Mouse (Mus musculus) urinary bladder, postnatal 36 days (tissue): ENCODE data around the gene Gmps.

Experiments
- DNase-seq, 2 experiments: peaks; one replicate each; pipeline ENCODE4 v3.0.0; 2022; ENCODE audit warnings: low spot score in 2 of 2, mixed read lengths in 1 of 2

The Gmps gene

DNA sequence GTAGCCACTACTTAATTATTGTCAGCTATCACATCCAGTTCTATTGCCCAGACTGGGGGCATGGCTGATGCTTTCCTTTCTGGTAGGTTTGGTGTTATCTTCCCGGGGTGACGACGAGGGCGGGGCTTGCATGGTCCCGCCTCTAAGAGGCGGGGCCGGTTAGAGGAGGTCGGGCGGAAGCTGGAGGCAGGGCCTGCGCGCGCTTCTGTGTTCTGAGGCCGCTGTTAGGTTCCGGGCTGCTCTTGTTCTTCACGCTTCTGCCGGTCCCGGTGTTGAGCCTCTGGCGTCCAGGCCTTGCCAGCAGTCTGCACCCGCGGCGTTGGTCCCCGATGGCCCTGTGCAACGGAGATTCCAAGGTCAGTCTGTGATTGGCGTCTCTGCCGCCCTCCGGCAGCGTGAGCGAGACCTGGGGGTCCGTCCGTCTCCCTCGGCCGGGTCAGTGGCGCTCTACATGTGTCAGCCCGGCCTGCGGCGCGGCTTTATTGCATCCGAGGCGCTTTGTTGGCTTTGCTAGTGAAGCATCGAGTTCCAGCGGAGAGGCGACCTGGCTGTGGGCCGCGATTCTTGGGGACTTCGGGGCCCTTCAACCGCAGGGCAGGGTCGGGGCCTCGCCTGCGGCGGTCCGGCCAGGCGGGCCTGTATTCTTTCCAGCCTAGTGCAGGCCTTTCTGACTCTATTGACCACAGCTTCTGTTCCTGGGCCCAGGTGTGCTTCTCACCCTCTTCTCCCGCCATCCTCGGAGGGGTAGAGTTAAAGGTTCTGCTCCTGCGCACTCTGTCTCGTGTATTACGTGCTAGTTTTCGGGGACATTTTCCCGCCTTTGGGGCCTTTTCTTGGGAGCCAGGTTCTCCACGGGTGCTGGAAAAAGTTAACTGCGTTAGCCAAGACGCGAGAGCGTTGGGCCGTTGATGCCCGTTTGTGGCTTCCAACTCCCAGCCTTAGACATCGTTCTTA, at the start of gene Gmps:
Gmps (plus strand) TSS at position 152 of the 954 bp plus-strand sequence.
- DNase-seq: peak; percentile 90 to 94

DNA sequence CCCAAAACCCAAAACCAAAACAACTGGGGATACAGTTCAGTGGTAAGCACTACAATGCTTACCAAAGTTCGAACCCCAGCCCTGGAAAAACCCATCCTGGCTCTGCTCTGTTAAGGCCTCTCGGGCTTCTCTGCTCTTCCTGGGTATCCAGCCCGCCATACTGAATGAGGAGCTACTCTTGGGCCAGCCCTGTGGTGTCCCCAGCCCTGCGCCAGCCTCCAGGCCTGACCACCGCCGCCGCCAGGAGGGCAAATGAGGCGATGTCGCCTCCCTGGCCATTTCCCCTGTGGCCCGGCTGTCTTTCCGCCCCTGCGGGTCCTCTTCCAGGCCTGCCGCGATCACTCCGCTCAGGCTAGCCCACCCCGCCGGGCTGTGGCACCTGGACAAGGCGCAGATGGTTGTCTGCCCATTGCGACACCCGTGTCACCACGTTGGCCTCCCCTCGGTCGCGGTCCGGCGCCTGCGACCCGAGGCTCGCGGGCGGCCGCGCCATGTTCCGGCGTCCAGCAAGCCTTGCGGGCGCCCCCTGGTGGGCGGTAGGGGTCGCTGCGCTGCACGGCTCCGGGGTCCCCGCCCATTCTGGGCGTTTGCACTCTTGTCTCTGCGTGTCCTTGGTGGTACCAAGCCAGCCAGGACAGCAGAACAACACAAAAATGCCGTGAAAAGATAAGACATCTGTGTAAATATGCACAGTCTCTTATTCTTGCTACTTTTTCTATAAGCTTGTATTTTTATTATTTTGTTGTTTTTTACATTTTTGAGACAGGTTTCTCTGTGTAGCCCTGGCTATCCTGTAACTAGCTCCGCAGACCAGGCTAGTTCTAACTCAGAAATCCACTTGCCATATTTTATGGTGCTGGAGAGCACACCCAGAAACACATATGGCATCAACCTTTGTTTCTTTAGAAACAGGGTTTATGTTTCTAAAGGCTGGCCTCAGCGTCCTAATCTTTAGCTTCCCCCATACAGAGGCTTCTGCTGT, 46.7 kb upstream of the Gmps start, which contains the start of gene E130311K13Rik:
E130311K13Rik (minus strand) TSS at position 595 of the 982 bp plus-strand sequence.
- DNase-seq: peak; percentile 90 to 91

DNA sequence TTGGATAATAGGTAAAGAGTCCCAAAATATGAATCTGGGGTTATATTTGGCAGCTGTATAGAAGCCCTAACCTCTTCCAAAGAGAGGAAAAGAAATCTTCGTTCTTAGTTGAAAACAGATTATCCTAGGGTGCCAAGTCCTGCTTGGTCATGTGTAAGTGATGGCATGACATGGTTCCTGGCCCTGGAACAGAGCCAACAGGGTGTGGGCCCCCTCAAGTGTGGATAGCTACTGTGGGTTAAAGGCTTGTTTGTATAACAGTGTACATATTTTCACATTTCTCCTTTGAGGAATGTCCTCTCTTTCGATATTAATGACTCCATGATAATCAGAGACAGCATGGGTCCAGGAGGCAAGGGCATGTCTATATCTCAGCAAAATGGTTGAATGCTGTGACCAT, 37.0 kb upstream of the Gmps start:
- DNase-seq: no peak

DNA sequence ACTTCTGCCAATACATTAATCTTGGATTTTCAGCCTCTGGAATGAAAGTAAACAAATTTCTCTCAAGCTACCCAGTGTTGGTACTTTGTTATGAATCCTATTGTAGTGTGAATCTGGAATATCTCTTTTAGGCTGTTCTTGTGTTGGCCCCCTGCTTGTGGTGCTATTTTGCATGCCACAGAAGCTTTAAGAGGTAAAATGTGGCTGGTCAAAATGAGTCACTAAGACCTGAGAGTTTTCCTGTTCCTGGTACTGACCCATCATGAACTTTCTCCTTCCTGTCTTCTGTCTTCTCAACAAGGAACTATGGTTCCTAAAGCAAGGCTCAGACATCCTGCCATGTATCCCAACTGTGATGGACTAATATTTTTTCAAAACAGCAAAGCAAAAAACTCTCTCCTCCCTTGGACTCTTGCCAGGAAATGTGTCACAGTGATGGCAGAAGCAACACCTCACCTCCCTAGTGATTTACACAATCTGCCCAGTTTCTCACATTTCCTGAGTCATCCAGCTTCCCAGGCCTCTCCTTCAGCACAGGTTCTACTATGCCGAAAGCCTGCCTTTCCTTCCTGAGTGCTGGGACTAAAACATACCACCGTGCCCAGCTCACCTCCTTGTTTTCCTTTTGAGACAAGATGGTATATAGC, 34.6 kb upstream of the Gmps start:
- DNase-seq: no peak

DNA sequence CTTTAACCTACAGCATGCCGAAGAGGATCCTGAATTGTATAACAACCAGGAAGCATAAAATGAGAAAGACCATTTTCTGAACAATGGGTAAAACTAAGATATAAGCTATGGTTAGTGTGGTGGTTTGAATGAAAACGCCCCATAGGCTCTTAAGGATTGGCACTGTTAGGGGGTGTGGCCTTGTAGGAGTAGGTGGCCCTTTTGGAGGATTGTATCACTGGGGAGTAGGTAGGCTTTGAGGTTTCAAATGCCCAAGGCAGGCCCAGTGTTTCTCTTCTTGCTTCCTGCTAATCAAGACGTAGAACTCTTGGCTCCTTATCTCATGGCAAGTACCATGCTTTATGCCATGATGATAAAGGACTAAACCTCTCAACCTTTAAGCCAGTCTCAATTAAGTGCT, 26.1 kb upstream of the Gmps start:
- no peak for DNase-seq

DNA sequence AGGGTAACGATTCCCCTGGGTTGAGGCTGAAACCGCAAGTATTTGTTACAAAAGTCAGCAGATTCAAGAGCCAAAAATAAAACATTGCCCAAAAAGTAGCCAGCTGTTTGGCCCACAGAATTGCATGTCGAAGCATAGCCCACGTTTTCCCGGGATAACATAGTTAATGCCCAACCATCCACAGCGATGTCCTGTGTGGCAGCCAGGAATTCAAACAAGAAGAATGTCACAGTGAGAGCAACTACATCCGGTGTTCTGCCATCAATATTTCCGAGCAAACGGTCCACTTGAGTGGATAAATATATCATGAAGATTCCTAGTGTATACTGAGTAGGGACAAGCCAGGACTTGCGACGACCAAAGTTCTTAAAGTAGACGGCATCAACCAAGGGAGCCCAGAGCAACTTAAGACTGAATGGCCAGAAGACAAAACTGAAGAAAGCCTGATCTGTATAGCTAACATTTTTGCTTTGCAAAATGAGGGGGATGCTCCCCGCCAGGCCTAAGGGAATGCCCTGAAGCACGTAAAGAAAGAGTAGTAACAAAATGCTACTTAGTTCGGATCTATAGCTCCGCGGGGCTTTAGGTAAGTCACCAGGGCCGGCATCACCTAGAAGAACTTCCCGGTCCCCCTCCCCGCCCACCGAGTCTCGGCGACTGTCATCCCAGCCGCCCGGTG, 12.3 kb upstream of the Gmps start:
- no peak for DNase-seq

DNA sequence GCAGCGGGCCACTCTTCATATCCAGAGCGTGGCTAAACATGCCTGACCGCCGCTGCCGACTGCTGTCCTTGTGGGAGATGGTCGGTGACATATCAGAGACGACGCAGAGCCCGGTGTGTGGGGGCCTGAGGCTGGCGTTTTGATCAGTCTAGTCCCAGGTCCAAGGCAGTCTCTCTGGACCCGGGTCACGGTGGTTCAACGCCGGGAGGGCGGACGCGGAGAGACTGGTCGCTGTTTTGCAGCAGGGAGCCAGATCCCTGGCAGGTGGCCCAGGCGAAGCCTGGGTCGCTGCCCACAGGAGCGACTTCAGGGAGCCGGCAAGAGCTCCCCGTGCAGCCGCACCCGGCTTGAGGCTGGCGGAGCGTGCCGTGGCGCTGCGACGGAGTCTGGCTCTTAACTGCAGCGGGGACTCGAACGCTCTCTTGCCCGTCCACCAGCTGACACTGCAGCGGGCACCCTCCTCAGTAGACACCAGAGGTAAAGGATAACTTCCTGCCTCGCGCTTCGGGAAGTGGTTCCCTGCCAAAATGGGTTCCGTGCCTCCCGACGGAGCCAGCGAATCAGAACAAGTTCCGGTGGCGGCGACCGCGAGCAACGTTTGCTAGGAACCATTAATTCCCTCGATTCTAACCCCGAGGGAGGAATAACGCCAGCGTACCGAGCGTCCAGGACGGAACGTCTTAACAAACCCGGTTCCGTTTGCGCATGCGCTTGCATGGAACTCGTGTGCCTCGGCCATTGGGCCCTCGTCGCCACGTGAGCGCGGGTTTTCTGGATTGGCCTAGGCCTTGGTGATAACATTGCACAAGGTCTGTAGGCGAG, 11.6 kb upstream of the Gmps start, which contains the start of gene Slc33a1:
Slc33a1 (minus strand) TSS at position 669 of the 822 bp plus-strand sequence.
- peak; percentile 99 for DNase-seq

DNA sequence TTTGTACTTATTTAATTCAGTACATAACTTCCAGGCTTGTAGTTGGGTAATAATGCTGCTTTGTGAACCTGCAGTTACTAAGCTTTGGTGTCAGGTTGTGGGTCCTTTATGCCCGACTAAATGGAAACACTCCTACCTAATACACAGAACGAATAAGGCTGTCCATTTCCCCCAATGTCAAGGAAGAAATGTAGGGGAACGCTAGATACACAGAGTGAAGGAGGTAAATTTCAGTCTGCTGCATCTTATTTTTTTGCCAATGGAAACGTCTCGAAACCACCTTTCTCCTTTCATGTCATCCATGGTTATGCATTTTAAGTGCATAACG, 11.0 kb upstream of the Gmps start:
- no peak for DNase-seq

DNA sequence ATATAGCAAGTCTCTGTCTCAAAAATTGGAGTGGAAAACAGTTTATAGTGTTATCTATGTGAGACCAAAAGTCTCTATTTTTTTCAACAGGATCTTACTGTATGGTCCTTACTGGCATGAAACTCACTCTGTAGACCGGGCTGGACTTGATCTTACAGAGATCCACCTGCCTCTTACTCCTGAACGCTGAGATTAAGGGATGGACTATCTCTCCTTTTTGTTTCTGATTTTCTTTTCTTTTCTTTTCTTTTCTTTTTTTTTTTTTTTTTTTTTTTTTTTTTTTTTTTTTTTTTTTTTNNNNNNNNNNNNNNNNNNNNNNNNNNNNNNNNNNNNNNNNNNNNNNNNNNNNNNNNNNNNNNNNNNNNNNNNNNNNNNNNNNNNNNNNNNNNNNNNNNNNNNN, 10.0 kb upstream of the Gmps start:
- DNase-seq: no peak

DNA sequence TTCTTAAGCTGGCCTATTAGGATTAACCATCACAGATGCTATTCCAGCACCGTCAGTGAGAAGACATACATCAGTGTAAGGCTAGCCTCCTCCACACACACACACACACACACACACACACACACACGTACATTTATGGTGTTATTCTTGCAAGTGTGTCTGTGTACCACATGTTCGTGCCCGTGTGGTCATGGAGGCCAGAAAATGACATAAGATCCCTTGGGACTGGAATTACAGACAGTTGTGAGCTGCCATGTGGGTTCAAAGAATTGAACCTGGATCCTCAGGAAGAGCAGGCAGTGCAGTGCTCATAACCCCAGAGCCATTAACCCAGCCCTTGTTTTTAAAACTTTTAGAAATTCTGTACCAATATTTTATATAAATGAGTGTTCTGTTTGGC, 2.0 kb downstream of the Gmps start:
- DNase-seq: no peak

DNA sequence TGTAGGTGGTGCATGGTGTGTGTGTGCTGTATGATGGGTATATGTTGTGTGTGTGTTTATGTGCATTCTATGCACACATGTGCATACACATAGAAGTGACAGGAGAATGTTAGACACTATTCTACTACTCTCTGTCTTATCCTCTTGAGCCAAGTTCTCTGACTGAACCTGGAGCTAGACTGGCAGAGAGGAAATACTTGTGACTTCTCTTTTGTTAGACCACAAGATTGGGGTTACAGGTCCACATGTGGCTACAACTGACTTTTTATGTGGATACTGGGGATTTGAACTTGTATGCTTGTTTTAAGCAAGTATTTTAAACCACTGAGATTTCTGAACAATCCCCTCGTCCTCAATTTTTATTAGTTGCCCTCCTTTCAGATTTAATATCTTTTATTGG, 10.8 kb downstream of the Gmps start:
- DNase-seq: no peak

DNA sequence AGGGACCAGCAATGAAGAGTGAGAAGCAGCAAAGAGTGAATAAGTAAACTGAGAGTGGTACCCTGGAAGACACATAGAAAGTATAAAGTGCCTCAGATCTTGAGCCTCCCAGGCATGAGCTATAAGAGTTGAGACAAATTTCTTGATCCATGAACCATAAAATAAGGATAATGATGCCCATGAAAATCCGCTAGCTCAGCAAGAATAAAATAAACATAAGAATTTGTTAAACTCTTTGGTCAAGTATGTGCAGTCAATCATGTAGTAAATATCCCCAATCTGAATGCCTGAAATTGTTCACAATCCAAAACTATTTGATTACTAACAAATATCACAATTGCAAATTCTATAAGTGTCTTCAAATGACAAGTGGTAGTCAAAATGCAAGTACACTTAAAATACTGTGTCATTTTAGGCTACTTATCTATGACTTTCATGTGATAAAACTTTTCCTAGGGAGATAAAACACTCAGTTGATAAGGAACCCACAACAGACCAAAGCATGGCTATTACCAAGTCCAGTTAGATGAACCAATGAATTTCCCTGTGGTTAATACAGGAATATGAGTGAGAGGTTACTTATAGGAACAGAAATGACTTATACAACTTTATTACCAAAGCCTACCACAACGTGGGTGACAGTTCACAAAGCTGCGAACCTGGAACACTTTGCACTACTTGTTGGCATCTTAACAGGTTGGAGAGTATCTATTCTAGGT, 13.0 kb downstream of the Gmps start:
- DNase-seq: no peak

DNA sequence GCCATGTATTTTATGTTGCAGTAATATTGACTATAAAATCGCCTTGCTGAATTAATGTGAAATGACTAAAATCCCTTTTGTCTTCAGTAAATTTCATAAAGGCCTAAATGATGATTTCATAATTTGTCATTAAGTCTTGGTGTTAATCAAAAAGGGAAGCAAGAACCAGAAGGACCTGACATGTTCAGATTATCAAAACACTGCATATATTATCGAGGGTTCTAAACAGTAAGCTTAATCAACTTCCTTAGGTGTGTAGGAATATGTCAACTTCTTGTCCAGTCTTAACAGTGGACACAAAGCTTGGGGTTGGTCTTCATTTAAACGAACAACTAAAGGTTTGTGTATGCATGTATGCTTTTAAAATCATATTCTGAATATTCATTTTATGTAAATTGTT, 45.5 kb downstream of the Gmps start:
- no peak for DNase-seq

DNA sequence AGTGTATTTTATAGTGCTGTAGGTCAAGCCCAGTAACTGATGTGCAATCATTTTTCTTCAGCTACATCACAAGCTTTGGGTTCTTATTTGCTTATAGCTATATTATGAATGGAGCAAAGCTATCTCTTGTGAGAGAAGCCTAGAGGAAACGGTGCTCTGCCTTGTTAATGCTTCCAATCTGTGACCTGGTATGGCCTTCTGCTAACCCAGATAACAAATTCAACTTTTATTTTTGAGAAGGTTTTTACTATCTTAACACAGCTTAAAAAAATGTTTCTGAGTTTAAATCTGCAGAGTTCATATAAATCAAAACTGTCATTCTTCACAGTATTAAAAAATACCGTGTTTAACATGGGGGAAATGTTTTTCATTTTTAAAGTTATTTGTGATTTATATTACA, 46.0 kb downstream of the Gmps start:
- no peak for DNase-seq

DNA sequence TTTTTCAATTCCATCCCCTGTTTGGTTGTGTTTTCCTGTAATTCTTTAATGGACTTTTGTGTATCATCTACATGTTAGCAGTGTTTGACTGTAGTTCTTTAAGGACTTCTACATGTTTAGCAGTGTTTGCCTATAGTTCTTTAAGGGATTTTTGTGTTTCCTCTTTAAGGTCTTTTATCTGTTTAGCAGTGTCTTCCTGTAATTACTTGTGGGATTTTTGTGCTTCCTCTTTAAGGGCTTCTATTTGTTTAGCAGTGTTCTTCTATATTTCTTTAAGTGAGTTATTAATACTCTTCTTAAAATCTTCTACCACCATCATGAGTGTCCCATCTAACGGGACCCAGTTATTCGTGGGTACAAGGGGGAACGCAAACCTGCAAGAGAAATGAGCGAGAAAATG, 53.9 kb downstream of the Gmps start:
- DNase-seq: no peak

DNA sequence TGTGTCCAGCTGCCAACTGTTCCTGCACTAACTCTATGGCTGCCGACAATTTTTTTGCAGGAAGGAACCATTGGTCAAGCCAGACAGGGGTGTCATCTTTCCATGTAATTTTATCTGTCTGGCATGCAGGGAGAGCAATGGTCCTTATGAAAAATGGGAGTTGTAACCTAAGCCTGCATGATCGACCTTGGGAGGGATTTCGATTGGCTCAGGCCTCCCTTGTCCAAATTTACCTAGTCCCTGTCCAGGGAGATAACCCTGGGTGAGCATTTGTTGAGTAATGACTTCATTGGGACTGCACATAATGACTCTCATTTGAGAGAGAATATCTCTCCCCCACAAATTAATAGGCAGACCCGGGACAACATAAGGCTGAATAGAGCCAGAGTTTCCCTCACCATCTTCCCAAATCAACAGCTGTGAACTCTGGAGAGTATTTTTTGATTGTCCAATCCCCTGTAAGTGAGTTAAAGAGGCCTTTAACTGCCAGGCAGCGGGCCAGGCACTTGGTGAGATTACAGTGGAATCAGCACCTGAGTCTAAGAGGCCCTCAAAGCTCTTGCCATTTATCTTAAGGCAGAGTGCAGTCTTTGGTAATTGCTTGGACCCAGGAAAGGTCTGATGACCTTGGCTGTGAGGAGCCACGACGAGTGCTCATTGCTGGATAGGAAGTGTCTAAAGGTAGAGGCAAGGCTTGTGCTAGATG, 62.4 kb downstream of the Gmps start:
- no peak for DNase-seq

DNA sequence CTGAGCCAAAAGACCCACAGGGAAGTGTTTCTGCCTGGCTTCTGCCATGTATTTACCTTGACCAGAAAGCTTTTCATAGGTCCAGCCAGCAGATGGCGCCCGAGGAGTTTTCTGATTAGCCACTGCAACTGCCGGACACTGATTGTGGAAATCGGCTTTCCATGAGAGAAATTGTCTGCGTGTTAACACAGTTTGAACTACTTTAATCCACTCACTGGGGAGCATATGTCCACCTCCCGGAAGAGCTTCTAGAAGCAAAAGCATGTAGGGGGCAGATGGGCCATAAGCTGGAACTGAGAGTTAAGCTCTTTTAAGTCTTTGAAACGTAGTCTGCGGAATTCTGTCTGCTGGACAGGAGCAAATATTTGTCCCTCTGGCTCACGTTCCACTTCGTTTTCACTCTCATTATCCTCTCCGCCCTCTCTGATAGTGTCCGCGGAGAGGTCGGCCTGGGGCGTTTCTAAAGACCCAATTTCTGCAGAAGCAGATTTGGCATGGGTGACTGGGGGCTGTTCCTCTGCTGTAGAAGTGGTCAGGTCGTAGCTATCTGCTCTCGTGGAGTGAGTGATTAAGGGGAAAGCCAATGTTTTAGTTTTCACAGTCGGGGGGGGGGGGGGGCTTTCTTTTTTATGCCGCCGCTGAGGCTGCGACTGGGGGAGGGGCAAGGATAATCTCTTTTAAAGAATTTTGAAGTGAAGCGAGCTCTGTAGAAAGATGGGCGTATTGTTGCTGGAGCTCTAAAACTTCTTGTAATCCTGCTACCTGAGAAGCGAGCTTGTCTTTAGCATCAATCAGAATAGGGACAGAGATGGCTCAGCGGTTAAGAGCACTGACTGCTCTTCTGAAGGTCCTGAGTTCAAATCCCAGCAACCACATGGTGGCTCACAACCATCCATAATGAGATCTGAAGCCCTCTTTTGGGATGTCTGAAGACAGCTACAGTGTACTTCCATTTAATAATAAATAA, 64.2 kb downstream of the Gmps start:
- DNase-seq: peak; percentile 78 to 82
